Mouse (Mus musculus): ENCODE measurements around the gene Ilkap. TPM values are rescaled to one million over a fixed set of nuclear protein-coding genes. Genes with fewer than 3 reads are reported as not detected.
A peak's percentile ranks its signal among the peaks of the same experiment; 100 is the strongest.

The Ilkap gene
- polyA plus RNA-seq, 1 experiment: 64.5 TPM

GRCm38 (mm10) chr1:91365816-91366214 is 32.8 kb downstream of the Ilkap start:
- H3K27ac ChIP-seq (ENCODE audit: insufficient read depth, low read length): no peak overlapping the region
- no peak overlapping the region for H3K4me3 ChIP-seq (ENCODE audit: insufficient read depth, low read length)
- no peak for TF ChIP-seq POLR2A (IDR thresholded peaks at IDR 0.05; ENCODE audit: low read depth, low read length)
- TF ChIP-seq CTCF (IDR thresholded peaks at IDR 0.05; ENCODE audit: borderline replicate concordance, insufficient read depth, low read length): no peak
- H3K4me1 ChIP-seq (ENCODE audit: control insufficient read depth, insufficient read depth, low read length): no peaks in the 10 kb centered on the region

- TF ChIP-seq POLR2A (IDR thresholded peaks at IDR 0.05; ENCODE audit: low read depth, low read length) (no peak), CTCF (IDR thresholded peaks at IDR 0.05; ENCODE audit: borderline replicate concordance, insufficient read depth, low read length) (no peak)
- Histone ChIP-seq H3K27ac (ENCODE audit: insufficient read depth, low read length) (no peak overlapping the region), H3K4me3 (ENCODE audit: insufficient read depth, low read length) (no peak overlapping the region), H3K4me1 (ENCODE audit: control insufficient read depth, insufficient read depth, low read length) (no peaks in the 10 kb centered on the region)
These were observed 33.6 kb downstream of the Ilkap start for GRCm38 (mm10) chr1:91364822-91365644.

- Histone ChIP-seq H3K4me3 (ENCODE audit: insufficient read depth, low read length) (no peak overlapping the region), H3K27ac (ENCODE audit: insufficient read depth, low read length) (no peak overlapping the region), H3K4me1 (ENCODE audit: control insufficient read depth, insufficient read depth, low read length) (no peaks in the 10 kb centered on the region)
- TF ChIP-seq CTCF (IDR thresholded peaks at IDR 0.05; ENCODE audit: borderline replicate concordance, insufficient read depth, low read length): no peak
- TF ChIP-seq POLR2A (IDR thresholded peaks at IDR 0.05; ENCODE audit: low read depth, low read length): no peak
These were observed 36.5 kb downstream of the Ilkap start for GRCm38 (mm10) chr1:91362113-91362512.

- Histone ChIP-seq H3K27ac (ENCODE audit: insufficient read depth, low read length) (no peak overlapping the region), H3K4me3 (ENCODE audit: insufficient read depth, low read length) (no peak overlapping the region), H3K4me1 (ENCODE audit: control insufficient read depth, insufficient read depth, low read length) (peaks cover 18% of the 10 kb centered on the region)
- TF ChIP-seq CTCF (IDR thresholded peaks at IDR 0.05; ENCODE audit: borderline replicate concordance, insufficient read depth, low read length): no peak
- TF ChIP-seq POLR2A (IDR thresholded peaks at IDR 0.05; ENCODE audit: low read depth, low read length): no peak
These were observed 42.5 kb downstream of the Ilkap start for GRCm38 (mm10) chr1:91356105-91356504.

- no peak overlapping the region for H3K4me3 ChIP-seq (ENCODE audit: insufficient read depth, low read length)
- H3K27ac ChIP-seq (ENCODE audit: insufficient read depth, low read length): peak overlapping the region; percentile 86
- peaks cover 20% of the 10 kb centered on the region for H3K4me1 ChIP-seq (ENCODE audit: control insufficient read depth, insufficient read depth, low read length)
- TF ChIP-seq POLR2A (IDR thresholded peaks at IDR 0.05; ENCODE audit: low read depth, low read length) (no peak), CTCF (IDR thresholded peaks at IDR 0.05; ENCODE audit: borderline replicate concordance, insufficient read depth, low read length) (no peak)
These were observed 46.3 kb downstream of the Ilkap start for GRCm38 (mm10) chr1:91352277-91352676.

- Histone ChIP-seq H3K4me3 (ENCODE audit: insufficient read depth, low read length) (no peak overlapping the region), H3K4me1 (ENCODE audit: control insufficient read depth, insufficient read depth, low read length) (peaks cover 18% of the 10 kb centered on the region), H3K27ac (ENCODE audit: insufficient read depth, low read length) (no peak overlapping the region)
- TF ChIP-seq POLR2A (IDR thresholded peaks at IDR 0.05; ENCODE audit: low read depth, low read length): no peak
- TF ChIP-seq CTCF (IDR thresholded peaks at IDR 0.05; ENCODE audit: borderline replicate concordance, insufficient read depth, low read length): no peak
These were observed 47.4 kb downstream of the Ilkap start for GRCm38 (mm10) chr1:91351249-91351648.

GRCm38 (mm10) chr1:91350841-91351240 is 47.8 kb downstream of the Ilkap start, which contains the start of gene Klhl30:
Klhl30 (plus strand) TSS chr1:91351016.
- no peak for TF ChIP-seq CTCF (IDR thresholded peaks at IDR 0.05; ENCODE audit: borderline replicate concordance, insufficient read depth, low read length)
- TF ChIP-seq POLR2A (IDR thresholded peaks at IDR 0.05; ENCODE audit: low read depth, low read length): no peak

GRCm38 (mm10) chr1:91346892-91347291 is 51.7 kb downstream of the Ilkap start:
- Histone ChIP-seq H3K4me1 (ENCODE audit: control insufficient read depth, insufficient read depth, low read length) (0 out of 2 replicates have a peak, but pooled peaks cover 7% of the 10 kb centered on the region), H3K4me3 (ENCODE audit: insufficient read depth, low read length) (no peak overlapping the region), H3K27ac (ENCODE audit: insufficient read depth, low read length) (no peak overlapping the region)
- TF ChIP-seq CTCF (IDR thresholded peaks at IDR 0.05; ENCODE audit: borderline replicate concordance, insufficient read depth, low read length) (peak; percentile 76; the same call in 1 of the 2 replicates), POLR2A (IDR thresholded peaks at IDR 0.05; ENCODE audit: low read depth, low read length) (no peak)

More at GRCm38 (mm10) chr1:91350841-91351240, 47.8 kb downstream of the Ilkap start, which contains the start of gene Klhl30:
- H3K4me3 ChIP-seq (ENCODE audit: insufficient read depth, low read length): no peak within 1 kb of the TSS
- peaks cover 16% of the 10 kb centered on the region for H3K4me1 ChIP-seq (ENCODE audit: control insufficient read depth, insufficient read depth, low read length)
- H3K27ac ChIP-seq (ENCODE audit: insufficient read depth, low read length): no peak within 1 kb of the TSS

GRCm38 (mm10) chr1:91344921-91345685 is 53.5 kb downstream of the Ilkap start:
- Histone ChIP-seq H3K4me3 (ENCODE audit: insufficient read depth, low read length) (no peak overlapping the region), H3K27ac (ENCODE audit: insufficient read depth, low read length) (no peak overlapping the region), H3K4me1 (ENCODE audit: control insufficient read depth, insufficient read depth, low read length) (no peaks in the 10 kb centered on the region)
- TF ChIP-seq CTCF (IDR thresholded peaks at IDR 0.05; ENCODE audit: borderline replicate concordance, insufficient read depth, low read length) (peak; percentile 62; the same call in 1 of the 2 replicates), POLR2A (IDR thresholded peaks at IDR 0.05; ENCODE audit: low read depth, low read length) (no peak)

Measured in embryonic fibroblast, embryonic 13.5 days (primary cell).